ENCODE assay signal across 8 mouse cellular contexts in genomic region chr3:158375885-158376284, GRCm38 (mm10).
DNase-seq lines count a peak whose midpoint lies in the region; ATAC-seq lines count a peak whose summit lies in the region.

No protein-coding gene starts in this region.

- no peak overlapping the region for H3K4me3 ChIP-seq in heart, embryonic 10.5 days

- H3K27me3 ChIP-seq in heart, embryonic 10.5 days (ENCODE audit: insufficient read depth, poor library complexity, severe bottlenecking) = no peaks in the 10 kb centered on the region

- WGBS in heart, embryonic 10.5 days = 6% methylated on average over 1 of the region's 1 CpGs

- H3K9me3 ChIP-seq in heart, embryonic 10.5 days = no peaks in the 10 kb centered on the region

- ATAC-seq in megakaryocyte progenitor cell, adult 5-6 weeks (replicated peaks; ENCODE audit: poor library complexity) = peak; percentile 64; the same call in 1 of the 2 replicates
- ATAC-seq in megakaryocyte, adult 5-6 weeks (ENCODE audit: poor library complexity, severe bottlenecking) = no peak

- H3K36me3 ChIP-seq in heart, embryonic 10.5 days = no peaks in the 10 kb centered on the region

- no peaks in the 10 kb centered on the region for H3K4me1 ChIP-seq in heart, embryonic 10.5 days

- H3K27ac ChIP-seq in heart, embryonic 10.5 days = no peak overlapping the region

- DNase-seq in heart, postnatal 4 days = peak; percentile 33
- no peak for DNase-seq in heart, adult 9 months (ENCODE audit: low spot score in 2 of 2)
- peak; percentile 15 for DNase-seq in urinary bladder, postnatal 14 days (ENCODE audit: low spot score)
- no peak for DNase-seq in urinary bladder, postnatal 25 days (ENCODE audit: low spot score)
- DNase-seq in embryo, embryonic 9.5 days (ENCODE audit: extremely low spot score) = peak; percentile 24
- no peak for DNase-seq in heart, embryonic 10.5 days (ENCODE audit: low spot score)

Comparison
In these comparisons a context has a peak if more than half of its experiments do, and no peak if none do; other contexts are left out.
1. DNase-seq: peak in heart, postnatal 4 days (single experiment), urinary bladder, postnatal 14 days (single experiment) and embryo, embryonic 9.5 days (single experiment); none in heart, adult 9 months (0 of 2), urinary bladder, postnatal 25 days (single experiment) and heart, embryonic 10.5 days (single experiment).